Mouse (Mus musculus) urinary bladder, postnatal 10 days (tissue): ENCODE measurements around the gene Tada2a.

Experiments used
- DNase-seq: peaks from one replicate; pipeline ENCODE4 v3.0.0; 2022; ENCODE audit warnings: low spot score

Tada2a gene

DNA sequence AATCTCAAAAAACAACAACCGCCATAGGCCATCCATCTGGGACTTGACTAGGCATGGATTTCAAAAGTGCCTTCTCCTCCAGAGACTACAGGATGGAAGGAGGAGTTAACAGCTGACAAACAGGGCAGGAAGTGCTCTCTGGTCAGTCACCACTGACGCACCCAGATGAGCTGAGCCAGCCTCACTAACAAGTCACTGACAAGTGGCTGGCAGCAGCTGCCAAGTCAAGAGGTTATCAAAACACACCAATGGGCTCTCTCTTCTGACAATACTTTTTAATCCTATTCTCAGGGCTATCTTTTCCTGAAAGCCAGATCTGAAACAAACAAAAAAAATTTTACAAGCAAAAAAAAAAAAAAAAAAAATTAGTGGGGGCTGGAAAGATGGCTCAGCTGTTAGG is 66.6 kb downstream of the Tada2a start:
- DNase-seq = no peak

DNA sequence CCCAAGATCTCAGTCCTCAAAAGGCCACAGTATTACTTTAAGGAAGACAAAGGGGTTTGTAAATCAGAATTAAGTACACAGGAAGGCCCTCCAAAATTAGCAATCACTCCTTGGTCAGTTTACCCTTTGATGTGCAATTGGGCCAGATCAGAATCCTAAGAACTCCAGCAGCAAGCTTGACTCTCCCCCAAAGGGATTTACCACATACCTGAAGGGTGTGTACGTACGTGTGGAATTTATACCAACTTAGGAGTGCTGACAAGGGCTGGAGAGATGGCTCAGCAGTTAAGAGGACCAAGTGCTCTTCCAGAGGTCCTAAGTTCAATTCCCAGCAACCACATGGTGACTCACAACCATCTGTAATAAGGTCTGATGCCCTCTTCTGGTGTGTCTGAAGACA is 67.5 kb downstream of the Tada2a start:
- no peak for DNase-seq

DNA sequence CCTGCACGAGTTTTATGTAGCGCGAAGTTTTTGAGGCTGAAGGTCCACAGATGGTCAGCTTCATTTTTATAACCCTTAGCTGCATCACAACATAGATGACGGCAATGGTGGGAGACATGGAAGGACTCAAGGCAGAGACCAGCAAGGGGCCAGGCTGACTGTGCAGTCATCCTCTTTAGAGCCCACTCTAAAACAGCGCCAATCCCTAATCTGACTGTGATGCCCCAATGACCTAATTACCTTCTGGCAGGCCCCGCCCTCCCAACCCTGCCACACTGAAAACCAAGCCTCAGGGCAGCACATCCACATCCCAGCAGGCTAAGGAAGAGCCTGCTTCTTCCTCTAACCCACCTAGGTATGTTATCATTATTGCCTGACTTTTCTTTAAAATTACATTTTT is 68.8 kb downstream of the Tada2a start:
- no peak for DNase-seq

DNA sequence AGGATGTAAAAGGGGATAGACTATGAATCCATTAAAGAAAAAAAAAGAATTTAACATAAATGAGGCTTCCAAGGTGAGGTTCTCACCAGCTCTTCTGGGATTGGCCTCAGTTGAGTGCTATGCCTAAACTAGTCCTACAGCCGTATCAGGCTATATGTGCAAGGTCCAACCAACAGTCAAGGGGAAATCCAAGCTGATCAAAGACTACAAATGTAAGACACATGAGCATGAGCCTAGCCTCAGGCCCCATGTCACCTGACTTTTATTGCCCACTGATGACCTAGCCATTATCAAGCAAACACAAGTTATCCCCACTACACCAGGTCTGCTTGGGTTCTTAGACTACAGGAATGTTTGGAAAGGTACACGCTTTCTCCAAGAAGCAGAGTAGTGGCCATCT is 69.6 kb downstream of the Tada2a start:
- no peak for DNase-seq

DNA sequence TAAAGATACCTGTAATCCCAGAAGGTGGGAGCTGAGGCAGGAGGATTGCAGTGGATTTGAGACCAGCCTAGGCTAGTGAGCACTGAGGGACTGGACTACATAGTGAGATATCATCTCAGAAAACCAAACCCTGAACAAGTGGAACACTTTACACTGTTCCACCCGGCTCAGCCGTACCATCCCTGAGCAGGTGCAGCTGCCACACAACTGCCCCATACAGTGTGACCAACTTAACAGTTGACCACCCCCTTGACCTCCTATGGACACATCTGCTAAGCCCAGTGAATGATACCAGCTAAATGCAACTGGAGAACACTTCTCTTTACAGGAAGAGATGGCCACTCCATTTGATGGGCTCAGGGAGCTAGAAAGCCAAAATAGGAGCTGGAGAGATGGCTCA is 72.0 kb downstream of the Tada2a start:
- no peak for DNase-seq

DNA sequence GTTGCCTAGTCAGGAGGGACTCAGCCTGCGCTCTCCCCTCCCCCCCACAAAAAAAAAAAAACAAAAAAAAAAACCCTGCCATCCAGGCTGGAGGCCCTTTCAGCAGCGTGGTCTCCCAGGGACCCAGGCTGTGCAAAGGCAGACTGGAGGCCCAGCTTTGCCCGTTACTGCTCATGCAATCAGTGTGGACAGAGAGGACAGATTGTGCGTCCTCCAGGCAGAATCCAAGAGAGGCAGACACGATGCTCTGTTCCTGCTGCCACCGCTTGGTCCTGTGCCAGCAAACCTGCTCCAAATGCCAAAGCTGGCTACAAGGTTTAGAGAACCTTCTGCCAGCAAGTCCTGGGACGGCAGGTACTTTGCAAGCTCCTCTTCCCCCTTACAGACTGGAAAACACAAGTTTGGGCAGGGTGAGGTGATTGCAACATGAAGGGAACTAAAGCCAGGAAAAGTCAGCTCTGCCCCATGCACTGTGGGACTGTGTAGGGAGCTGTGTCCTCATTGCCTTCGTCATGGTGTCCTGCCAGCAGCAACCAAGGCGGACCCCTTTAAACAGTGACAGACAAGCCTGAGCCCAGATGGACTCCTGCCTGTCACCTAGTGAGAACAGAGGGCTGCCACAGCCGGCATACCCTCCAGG is 75.8 kb downstream of the Tada2a start:
- DNase-seq = no peak

DNA sequence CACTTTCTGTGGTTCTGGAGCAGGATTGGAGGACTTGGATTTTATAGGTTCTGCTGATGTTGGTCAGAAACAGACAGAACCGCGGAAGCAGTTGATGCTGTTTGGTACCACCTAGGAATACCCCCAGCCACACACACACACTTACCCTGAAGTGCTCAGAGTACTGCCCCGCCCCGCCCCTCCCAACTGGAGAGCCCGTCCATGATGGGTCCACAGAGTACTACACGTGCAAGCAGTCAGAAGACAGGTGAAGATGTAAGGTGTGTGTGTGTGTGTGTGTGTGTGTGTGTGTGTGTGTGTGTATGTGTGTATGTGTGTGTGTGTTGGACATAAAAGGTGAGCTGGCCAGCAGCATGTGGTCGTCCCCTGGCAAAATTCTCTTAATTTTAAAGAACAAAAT is 76.3 kb downstream of the Tada2a start:
- DNase-seq = no peak

DNA sequence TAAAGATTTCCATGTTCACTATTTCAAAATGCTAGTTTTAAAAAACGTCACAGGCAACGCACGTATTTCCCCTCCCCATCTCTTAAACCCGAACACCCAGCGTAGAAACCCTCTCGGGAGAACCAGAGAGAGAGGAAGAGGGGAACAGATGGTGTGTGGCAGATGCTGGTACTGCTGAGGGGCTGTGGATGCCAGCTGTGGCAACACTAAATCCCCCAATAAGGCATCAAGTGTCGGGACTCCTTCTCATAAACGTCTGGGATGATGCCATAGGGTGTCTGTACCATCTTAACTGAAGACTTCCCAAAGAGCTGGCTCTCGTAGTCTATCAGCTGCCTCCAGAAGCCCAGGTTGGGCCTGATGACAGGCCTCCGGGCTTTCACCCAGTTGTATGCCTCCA is 81.0 kb downstream of the Tada2a start:
- DNase-seq = no peak

DNA sequence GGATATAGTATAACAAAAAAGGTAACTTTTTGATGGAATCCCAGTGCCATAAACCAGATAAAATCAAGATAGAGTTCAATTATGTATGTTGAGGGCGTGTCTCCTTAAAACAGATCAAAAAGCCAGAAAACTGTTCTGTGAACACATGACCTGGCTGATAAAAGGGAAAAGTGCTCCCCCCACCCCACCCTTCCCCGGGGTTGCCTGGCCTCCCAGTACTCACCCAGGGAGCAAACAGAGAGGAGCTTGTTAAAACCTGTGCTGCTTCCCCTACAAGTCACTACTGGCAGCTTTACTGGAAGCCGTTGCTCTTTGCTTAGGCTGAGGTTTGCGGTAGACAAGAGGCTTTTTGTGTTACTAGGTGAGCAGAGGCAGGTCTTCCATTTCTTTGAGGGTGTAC is 82.1 kb downstream of the Tada2a start:
- DNase-seq = no peak

DNA sequence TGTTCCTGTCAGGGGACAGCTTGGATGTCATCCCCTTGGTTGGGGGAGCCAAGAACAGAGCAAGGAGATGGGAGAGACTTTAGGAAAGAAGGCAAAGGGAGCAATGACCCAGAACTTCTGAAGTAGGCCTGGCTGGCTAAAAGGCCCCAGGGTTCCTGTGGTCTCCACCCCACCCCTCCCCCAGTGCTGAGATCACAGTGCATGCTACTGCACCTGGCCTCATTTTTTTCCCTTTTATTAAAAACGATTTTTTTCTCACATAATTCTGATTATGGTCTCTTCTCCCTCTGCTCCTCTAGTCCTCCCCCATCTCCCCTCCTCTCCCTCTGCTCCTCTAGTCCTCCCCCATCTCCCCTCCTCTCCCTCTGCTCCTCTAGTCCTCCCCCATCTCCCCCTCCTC is 84.4 kb downstream of the Tada2a start:
- no peak for DNase-seq

DNA sequence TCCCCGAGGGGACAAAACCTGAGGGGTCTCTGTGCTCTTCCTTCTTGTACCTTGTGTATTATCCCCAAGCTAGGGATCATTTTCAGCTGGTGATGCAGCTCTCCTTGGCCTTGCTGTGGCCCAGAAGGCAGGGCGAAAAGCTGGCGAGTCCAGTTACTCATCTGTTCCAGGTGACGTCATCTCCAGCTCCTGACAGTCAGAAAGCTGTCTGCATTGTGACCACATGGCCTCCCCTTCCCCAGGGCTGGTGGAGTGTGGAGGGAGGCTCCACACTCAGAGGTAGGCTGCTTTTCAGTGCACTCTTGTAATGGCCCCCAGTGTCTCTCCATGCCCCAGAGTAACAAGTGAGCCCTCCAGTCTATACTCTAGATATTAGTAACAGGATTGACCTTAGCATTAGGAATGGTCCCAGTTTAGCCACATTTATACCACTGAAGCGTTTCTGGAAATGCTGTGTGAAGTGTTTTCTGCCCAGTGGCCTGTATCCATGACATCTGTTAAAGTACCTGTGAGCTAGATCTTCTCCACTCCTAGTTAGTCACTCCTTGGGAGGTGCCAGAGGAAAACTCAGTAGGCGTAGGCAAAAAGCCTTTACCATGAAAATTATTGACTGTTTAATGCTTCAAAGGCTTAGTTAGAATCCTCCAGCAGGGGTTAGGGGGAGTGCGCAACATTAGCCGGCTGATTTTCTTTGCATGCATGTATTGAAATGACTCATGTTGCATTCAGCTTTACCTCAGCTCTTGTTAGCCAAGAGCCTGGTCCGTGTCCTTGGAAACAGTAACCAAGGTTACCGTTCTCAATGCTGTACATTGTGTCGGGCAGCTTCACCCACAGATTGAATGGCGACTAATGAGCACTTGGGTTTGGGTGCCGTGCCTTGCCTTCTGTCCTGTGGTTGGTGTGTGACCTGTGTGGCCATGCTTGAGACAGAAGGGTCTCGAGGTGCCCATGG is 86.3 kb downstream of the Tada2a start:
- DNase-seq = no peak

DNA sequence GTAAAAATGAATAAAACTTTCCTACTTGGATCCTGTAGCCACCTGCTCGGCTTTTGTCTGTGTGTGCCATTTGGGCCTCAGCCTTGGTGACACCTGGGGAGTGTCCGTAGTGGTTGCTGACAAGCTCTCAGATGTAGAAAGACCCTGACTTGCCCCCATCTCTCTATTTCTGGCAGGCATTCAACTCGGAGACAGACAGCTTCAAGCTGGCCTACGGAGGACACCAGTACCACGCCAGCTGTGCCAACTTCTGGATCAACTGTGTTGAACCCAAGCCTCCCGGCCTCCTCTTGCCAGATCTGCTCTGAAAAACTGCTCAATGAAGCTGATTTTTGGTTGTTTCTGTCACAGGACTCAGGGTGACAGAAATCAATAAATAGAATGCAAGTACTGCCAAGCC is 88.8 kb downstream of the Tada2a start:
- DNase-seq = no peak

DNA sequence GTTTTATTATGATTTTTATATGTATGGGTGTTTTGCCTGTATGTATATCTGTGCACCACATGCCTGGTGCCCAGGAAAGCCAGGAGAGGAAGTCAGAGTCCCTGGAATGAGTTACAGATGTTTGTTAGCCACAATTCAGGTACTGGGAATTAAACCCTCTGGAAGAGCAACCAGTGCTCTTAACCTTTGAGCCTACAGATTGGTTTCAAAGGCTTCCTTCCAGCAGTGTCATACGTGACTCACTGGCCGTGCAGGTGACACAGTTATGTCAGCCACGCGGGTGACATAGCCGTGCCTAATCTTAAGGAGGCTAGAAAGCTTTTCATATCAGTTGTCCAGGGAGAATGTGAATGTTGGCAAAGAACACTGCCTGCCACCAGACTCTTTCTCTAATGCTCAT is 95.7 kb downstream of the Tada2a start:
- no peak for DNase-seq

DNA sequence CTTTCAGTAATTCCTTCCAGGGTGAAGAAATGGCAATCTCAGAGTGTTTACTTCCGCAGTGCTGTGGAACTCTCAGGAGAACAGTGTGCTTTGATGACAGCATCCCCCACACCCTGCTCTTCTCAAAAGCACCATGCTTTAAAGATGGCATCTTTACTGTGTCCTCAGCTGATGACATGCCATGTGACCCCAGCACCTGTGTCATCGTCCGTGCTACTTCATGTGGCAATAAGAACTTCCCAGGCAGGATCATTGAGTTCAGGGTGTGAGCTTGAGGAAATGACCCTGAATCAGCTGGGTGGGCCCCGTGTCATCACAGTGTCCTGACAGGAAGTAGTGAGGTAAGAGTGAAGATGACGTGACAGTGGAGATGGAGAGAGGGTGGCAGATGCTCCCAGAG is 96.8 kb downstream of the Tada2a start:
- no peak for DNase-seq

DNA sequence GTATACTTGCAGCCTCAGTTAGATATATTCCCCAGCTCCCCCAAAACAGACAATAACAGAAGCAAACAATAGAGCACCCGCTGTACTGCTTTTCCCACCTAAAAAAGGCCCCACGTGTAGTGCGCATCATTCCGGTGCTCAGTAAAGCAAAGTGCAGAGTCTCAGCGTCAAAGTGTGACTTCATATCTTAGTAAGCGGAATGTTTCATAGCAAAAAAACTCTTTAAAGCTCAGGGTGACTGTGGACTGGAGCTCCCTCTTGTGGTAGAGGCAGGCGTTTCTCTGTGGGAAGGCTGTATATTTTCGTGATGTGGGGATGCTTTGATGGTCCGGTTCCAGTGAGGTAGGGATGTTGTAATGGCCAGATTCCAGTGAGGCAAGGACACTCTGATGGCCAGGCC is 97.4 kb downstream of the Tada2a start:
- DNase-seq = no peak
